Mouse (Mus musculus): Measurements from ENCODE around the gene Iqsec2.

- TF ChIP-seq POLR2A (IDR thresholded peaks at IDR 0.05; ENCODE audit: insufficient read depth, low read depth, low read length) (no peak), CTCF (IDR thresholded peaks at IDR 0.05) (peak; percentile 81), EP300 (IDR thresholded peaks at IDR 0.05; ENCODE audit: insufficient read depth, low read depth, low read length) (no peak)
These were observed 7.6 kb downstream of the Iqsec2 start for GRCm38 (mm10) chrX:152151709-152152108.

Data from heart, adult 2 months (tissue).